Mouse (Mus musculus): ENCODE measurements around the gene Krtap20-2.
"Not testable (repeated sequence)": the region's sequence is repeated elsewhere in the genome, so short reads cannot be mapped to it uniquely, and the experiment has no call there.

The Krtap20-2 gene

GRCm38 (mm10) chr16:89205561-89205960 is at the start of gene Krtap20-2:
Gene Krtap20-2 (plus strand): TSS chr16:89205861.
- no peak for DNase-seq

- DNase-seq, result no peak
These were observed 48.0 kb upstream of the Krtap20-2 start, which contains the start of gene Gm9789 for GRCm38 (mm10) chr16:89157652-89158051. Gene Gm9789 (plus strand): TSS chr16:89157952.

- DNase-seq, result not testable (repeated sequence)
These were observed 36.5 kb upstream of the Krtap20-2 start, which contains the start of gene Gm7735 for GRCm38 (mm10) chr16:89169190-89169589. Gene Gm7735 (plus strand): TSS chr16:89169490.

- DNase-seq, result no peak
These were observed 31.2 kb upstream of the Krtap20-2 start, which contains the start of gene 1110057P08Rik for GRCm38 (mm10) chr16:89174435-89174834. Gene 1110057P08Rik (plus strand): TSS chr16:89174735.

- DNase-seq, result no peak
These were observed 17.0 kb upstream of the Krtap20-2 start for GRCm38 (mm10) chr16:89188621-89189020.

Measured in thymus, postnatal 25 days (tissue).